Mouse (Mus musculus): Measurements from ENCODE around the gene Slc35f3.

GRCm38 (mm10) chr8:126366251-126366650 is 67.9 kb downstream of the Slc35f3 start:
- no peak for TF ChIP-seq ZNF384 (IDR thresholded peaks at IDR 0.05; ENCODE audit: low read depth, low read length)
- no peak for TF ChIP-seq CHD2 (IDR thresholded peaks at IDR 0.05; ENCODE audit: low read depth, low read length)
